7 mouse cellular contexts compared by ENCODE assay signal in the genomic region with DNA sequence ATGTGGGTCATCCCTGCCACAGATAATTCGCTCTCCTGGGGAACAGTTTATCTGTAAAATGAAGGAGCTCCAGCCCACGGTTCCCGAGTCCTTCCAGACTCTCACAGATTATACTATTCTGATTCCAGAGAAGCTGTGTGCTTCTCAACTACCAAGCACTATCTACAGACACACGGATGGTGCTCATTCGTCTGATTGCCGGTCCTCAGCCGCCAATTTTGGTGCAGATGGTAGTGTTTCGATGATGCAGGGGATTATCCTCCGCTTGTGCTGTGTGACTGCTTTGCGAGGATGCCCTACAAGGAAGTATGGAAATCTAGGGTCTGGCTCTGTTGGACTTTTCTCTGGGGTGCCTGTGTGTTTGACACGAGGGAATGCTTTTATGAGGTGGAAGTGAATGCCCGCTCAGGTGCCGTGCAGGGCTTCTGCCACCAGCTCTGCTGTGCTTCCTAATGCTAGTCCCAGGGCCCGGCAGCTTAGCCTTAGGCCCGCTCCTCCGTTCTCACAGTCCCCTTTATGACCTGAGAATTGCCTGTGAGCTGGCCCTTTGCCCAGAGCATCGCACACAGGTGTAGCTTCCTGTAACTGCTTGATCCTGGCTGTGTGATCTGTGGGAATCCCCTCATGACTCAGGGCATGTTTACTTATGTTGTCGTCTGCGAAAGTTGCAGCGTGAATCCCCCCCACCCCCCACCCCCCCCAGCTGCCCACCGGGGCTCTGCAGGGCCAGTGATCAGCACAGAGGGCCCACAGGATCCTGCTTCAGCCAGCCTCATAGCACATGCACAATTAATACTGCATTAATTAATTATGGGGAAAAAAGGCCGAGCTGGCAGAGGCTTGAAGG.
DNase-seq lines count a peak whose midpoint lies in the region; ATAC-seq and TF ChIP-seq lines count a peak whose summit lies in the region.

No protein-coding gene starts in this region.

- TF ChIP-seq POLR2A in kidney, adult 2 months (IDR thresholded peaks at IDR 0.05; ENCODE audit: low read depth, low read length): no peak
- TF ChIP-seq POLR2A in small intestine, adult 2 months (IDR thresholded peaks at IDR 0.05; ENCODE audit: low read depth, low read length): no peak

- H3K36me3 ChIP-seq in forebrain, embryonic 11.5 days (ENCODE audit: control insufficient read depth, insufficient read depth, low read length): no peaks in the 10 kb centered on the region
- no peaks in the 10 kb centered on the region; the same call in 1 of the 2 replicates for H3K36me3 ChIP-seq in kidney, adult 2 months (ENCODE audit: control insufficient read depth, insufficient read depth, low read length)
- H3K36me3 ChIP-seq in small intestine, adult 2 months (ENCODE audit: control insufficient read depth, insufficient read depth, low read length): no peaks in the 10 kb centered on the region; the same call in 1 of the 2 replicates

- ATAC-seq in forebrain, embryonic 11.5 days (replicated peaks; ENCODE audit: low FRiP score): peak; percentile 78

- H3K9ac ChIP-seq in forebrain, embryonic 11.5 days (ENCODE audit: low read length): no peak overlapping the region

- H3K4me2 ChIP-seq in forebrain, embryonic 11.5 days (ENCODE audit: low read depth, low read length, severe bottlenecking): no peak overlapping the region

- no peaks in the 10 kb centered on the region for H3K9me3 ChIP-seq in forebrain, embryonic 11.5 days (ENCODE audit: control insufficient read depth, low read length)

- H3K4me1 ChIP-seq in forebrain, embryonic 11.5 days (replicated peaks; ENCODE audit: control insufficient read depth, insufficient read depth, low read length): peaks cover 10% of the 10 kb centered on the region; the same call in 1 of the 2 replicates
- peaks cover 24% of the 10 kb centered on the region for H3K4me1 ChIP-seq in kidney, adult 2 months (ENCODE audit: control insufficient read depth, insufficient read depth, low read length)
- H3K4me1 ChIP-seq in small intestine, adult 2 months (ENCODE audit: control insufficient read depth, insufficient read depth, insufficient read length, low read length): peaks cover 26% of the 10 kb centered on the region

- 64% methylated on average over 22 of the region's 22 CpGs for WGBS in forebrain, embryonic 11.5 days
- 54% methylated on average over 22 of the region's 22 CpGs for WGBS in kidney, adult 2 months
- 24% methylated on average over 22 of the region's 22 CpGs for WGBS in small intestine, adult 2 months

- H3K27ac ChIP-seq in forebrain, embryonic 11.5 days (ENCODE audit: low read depth, low read length): peak overlapping the region; percentile 32
- H3K27ac ChIP-seq in kidney, adult 2 months (ENCODE audit: insufficient read depth, low read depth, low read length): no peak overlapping the region
- peak overlapping the region; percentile 42 for H3K27ac ChIP-seq in small intestine, adult 2 months (ENCODE audit: insufficient read depth, low read depth, low read length)

- H3K27me3 ChIP-seq in forebrain, embryonic 11.5 days (ENCODE audit: control insufficient read depth, insufficient read depth, low read length): no peaks in the 10 kb centered on the region
- no peaks in the 10 kb centered on the region for H3K27me3 ChIP-seq in kidney, adult 2 months (replicated peaks; ENCODE audit: control insufficient read depth, insufficient read depth, low read length)
- no peaks in the 10 kb centered on the region for H3K27me3 ChIP-seq in small intestine, adult 2 months (ENCODE audit: control insufficient read depth, insufficient read depth, low read length)

- peak; percentile 14 for DNase-seq in thymus, postnatal 0 days (ENCODE audit: low spot score)
- no peak for DNase-seq in thymus, postnatal 14 days
- DNase-seq in forebrain, embryonic 11.5 days (ENCODE audit: low spot score): peak; percentile 57
- DNase-seq in kidney, adult 2 months: peak; percentile 50
- no peak for DNase-seq in MN1 (ENCODE audit: low spot score)
- DNase-seq in adrenal gland, adult 8-10 months: no peak

- TF ChIP-seq CTCF in kidney, adult 2 months (conservative IDR thresholded peaks at IDR 0.05; ENCODE audit: insufficient read depth, insufficient read length, low read depth, low read length): no peak
- no peak for TF ChIP-seq CTCF in small intestine, adult 2 months (IDR thresholded peaks at IDR 0.05; ENCODE audit: extremely low read depth, insufficient read length, insufficient replicate concordance, low read depth, low read length)

- H3K4me3 ChIP-seq in forebrain, embryonic 11.5 days (ENCODE audit: low read depth, low read length): no peak overlapping the region
- H3K4me3 ChIP-seq in kidney, adult 2 months (ENCODE audit: insufficient read depth, low read depth, low read length): no peak overlapping the region
- H3K4me3 ChIP-seq in small intestine, adult 2 months (ENCODE audit: low read depth, low read length): no peak overlapping the region

Comparison
In these comparisons a context has a peak if more than half of its experiments do, and no peak if none do; other contexts are left out.
1. DNase-seq: peak in thymus, postnatal 0 days (single experiment), forebrain, embryonic 11.5 days (single experiment) and kidney, adult 2 months (single experiment); none in thymus, postnatal 14 days (single experiment), MN1 (single experiment) and adrenal gland, adult 8-10 months (single experiment).